Comparison of ENCODE assay signal across 8 mouse cellular contexts in genomic region chr12:86652570-86653041, GRCm38 (mm10). TPM values are rescaled to one million over a fixed set of nuclear protein-coding genes. Genes with fewer than 3 reads are reported as not detected.
A peak's percentile ranks its signal among the peaks of the same experiment; 100 is the strongest.
DNase-seq lines count a peak whose midpoint lies in the region; ATAC-seq and TF ChIP-seq lines count a peak whose summit lies in the region.

No protein-coding gene starts in this region.

- no peak overlapping the region for H3K4me2 ChIP-seq in intestine, embryonic 15.5 days (replicated peaks)
- H3K4me2 ChIP-seq in myocyte (ENCODE audit: low read depth): peak overlapping the region; percentile 53

- no peaks in the 10 kb centered on the region for H3K36me3 ChIP-seq in intestine, embryonic 15.5 days
- no peaks in the 10 kb centered on the region for H3K36me3 ChIP-seq in myocyte (ENCODE audit: control insufficient read depth, insufficient read depth)

- no peak overlapping the region for H3K9ac ChIP-seq in intestine, embryonic 15.5 days

- H3K27ac ChIP-seq in intestine, embryonic 15.5 days: peak overlapping the region; percentile 15; the same call in 1 of the 2 replicates
- peak overlapping the region; percentile 28; the same call in 1 of the 2 replicates for H3K27ac ChIP-seq in left cerebral cortex, adult 2 months

- H3K79me2 ChIP-seq in myocyte (ENCODE audit: control insufficient read depth, insufficient read depth): no peaks in the 10 kb centered on the region

- H3K27me3 ChIP-seq in intestine, embryonic 15.5 days (replicated peaks): no peaks in the 10 kb centered on the region; the same call in 1 of the 2 replicates
- peaks cover 37% of the 10 kb centered on the region for H3K27me3 ChIP-seq in myocyte (ENCODE audit: control insufficient read depth, insufficient read depth, insufficient read length)

- WGBS in intestine, embryonic 15.5 days: 46% methylated on average over 4 of the region's 4 CpGs

- peak; percentile 84 to 94 for DNase-seq in adrenal gland, adult (ENCODE audit: inconsistent age in 2 of 2, low spot score in 1 of 2)
- DNase-seq in brain, embryonic 18.5 days (ENCODE audit: low read depth, low spot score): peak; percentile 74
- peak; percentile 92 for DNase-seq in gastrocnemius, postnatal 14 days
- peak; percentile 40 to 68 for DNase-seq in left cerebral cortex, adult 2 months (ENCODE audit: extremely low spot score in 1 of 2, low spot score in 2 of 2)
- DNase-seq in urinary bladder, postnatal 14 days (ENCODE audit: low spot score): peak; percentile 63

- no peak for TF ChIP-seq POLR2A in myocyte (IDR thresholded peaks at IDR 0.05; ENCODE audit: insufficient read length, low read depth)

- no peak for TF ChIP-seq CTCF in left cerebral cortex, adult 2 months (IDR thresholded peaks at IDR 0.05)

- no peak overlapping the region for H3K4me3 ChIP-seq in intestine, embryonic 15.5 days (replicated peaks)
- no peak overlapping the region for H3K4me3 ChIP-seq in left cerebral cortex, adult 2 months
- no peak overlapping the region for H3K4me3 ChIP-seq in myocyte

- peak; percentile 85 for ATAC-seq in intestine, embryonic 15.5 days
- ATAC-seq in inflammation-experienced regulatory T-cells, adult 6 months: no peak

- no peaks in the 10 kb centered on the region for H3K9me3 ChIP-seq in intestine, embryonic 15.5 days

- no peaks in the 10 kb centered on the region for H3K4me1 ChIP-seq in intestine, embryonic 15.5 days (replicated peaks)

- no peak overlapping the region for H3ac ChIP-seq in myocyte (ENCODE audit: control insufficient read depth, insufficient read length)

- intact Hi-C loops in gastrocnemius, postnatal 14 days (cut with DNase I; ENCODE audit: low total_unique reads): no loop called here
- intact Hi-C loops in left cerebral cortex, adult 2 months (cut with DNase I): no loop called here

TF ChIP-seq in myocyte, 11 proteins besides CTCF, POLR2A, EP300 and RAD21:
- TF ChIP-seq MYOD1 (IDR thresholded peaks at IDR 0.05; ENCODE audit: control insufficient read depth in 1 of 3, insufficient read length in 2 of 3, low read depth in 2 of 3) (peak in 2 of 3 experiments; percentile 11 to 55), SRF (IDR thresholded peaks at IDR 0.05; ENCODE audit: control insufficient read depth, insufficient read length, low read depth) (no peak)

RNA-seq across cellular contexts. Expression of gene Vash1, which starts 25.9 kb away (rescaled TPM):
- 10 to 100 TPM; 16.2 to 23.0 TPM for total RNA-seq in gastrocnemius, postnatal 14 days (2021)
- 7.8 and 9.1 TPM in 2 replicates for polyA plus RNA-seq in intestine, embryonic 15.5 days (2015; fragmentation: Nextera tagmentation; extraction: Ambion mirVana)
- total RNA-seq in left cerebral cortex, adult 2 months (2021): 10 to 100 TPM; 34.6 to 36.6 TPM
- polyA plus RNA-seq in myocyte (2012; fragmentation: generic; extraction: Trizol): 1.6 TPM
- polyA plus RNA-seq in inflammation-experienced regulatory T-cells, adult 6 months (2017; shearing (Covaris generic)): under 1 TPM in 1 of 3 experiments, not detected in 2; 0.21 TPM
